Mouse (Mus musculus) neural tube, embryonic 14.5 days (tissue): Measurements from ENCODE around the gene Kcnd3. TPM values are rescaled to one million over a fixed set of nuclear protein-coding genes. Genes with fewer than 3 reads are reported as not detected.
"Not testable (repeated sequence)": the region's sequence is repeated elsewhere in the genome, so short reads cannot be mapped to it uniquely, and the experiment has no call there.

ENCODE experiments used
- ATAC-seq: fragments of 200-750 bp; cut with Nextera tagmentation; 2 replicates; pipeline ENCODE4 v1.8.0; 2017; ENCODE audit warnings: low read depth, mild to moderate bottlenecking, moderate TSS enrichment, moderate library complexity
- H3K27ac ChIP-seq: fragments of 300-500 bp; sonication (generic); 2 replicates; pipeline ENCODE4 v1.5.1; 2014; ENCODE audit warnings: low read depth, mild to moderate bottlenecking, control low read depth, low read length, moderate library complexity, mixed read lengths
- H3K27me3 ChIP-seq: fragments of 300-500 bp; sonication (generic); 2 replicates; pipeline ENCODE4 v1.6.1; 2014; ENCODE audit warnings: low read length; ENCODE audit not compliant: control insufficient read depth, insufficient read depth
- H3K36me3 ChIP-seq: fragments of 300-500 bp; sonication (generic); 2 replicates; pipeline ENCODE4 v1.6.1; 2014; ENCODE audit warnings: low read length, mixed read lengths; ENCODE audit not compliant: control insufficient read depth, insufficient read depth
- H3K4me1 ChIP-seq: fragments of 300-500 bp; sonication (generic); 2 replicates; pipeline ENCODE4 v1.6.1; 2014; ENCODE audit warnings: low read length; ENCODE audit not compliant: control insufficient read depth, insufficient read depth
- H3K4me2 ChIP-seq: fragments of 300-500 bp; sonication (generic); 2 replicates; pipeline ENCODE4 v1.6.1; 2014; ENCODE audit warnings: mild to moderate bottlenecking, low read depth, low read length, control low read depth
- H3K4me3 ChIP-seq: fragments of 300-500 bp; sonication (generic); 2 replicates; pipeline ENCODE4 v1.5.1; 2014; ENCODE audit warnings: low read depth, low read length, control low read depth, mixed read lengths
- H3K9ac ChIP-seq: fragments of 300-500 bp; sonication (generic); replicated peaks from 2 replicates; pipeline ENCODE4 v1.6.1; 2014; ENCODE audit warnings: low read depth, mild to moderate bottlenecking, control low read depth, low read length, mixed read lengths
- H3K9me3 ChIP-seq: fragments of 300-500 bp; sonication (generic); 2 replicates; pipeline ENCODE4 v1.6.1; 2016; ENCODE audit warnings: low read length; ENCODE audit not compliant: control insufficient read depth
- WGBS: fragments of 180-500 bp; shearing (Covaris S2); extraction: QIAGEN DNeasy Blood & Tissue Kit; methylation state at CpG from one replicate; pipeline ENCODE4 v1.1.7; 2014; 5-methylcytosine and 5-hydroxymethylcytosine counted together
- polyA plus RNA-seq: library from polyadenylated mRNA; unstranded; fragments of >200 nt; fragmentation: Nextera tagmentation; extraction: Ambion mirVana; gene quantifications from 2 replicates; pipeline ENCODE4 v1.2.1, GENCODE M21; 2014

Gene Kcnd3
- polyA plus RNA-seq, 1 experiment from 2014 or later, result 11.6 TPM

GRCm38 (mm10) chr3:105697148-105697441 is 245.0 kb downstream of the Kcnd3 start:
- peaks cover 14% of the 10 kb centered on the region; the same call in 1 of the 2 replicates for H3K4me1 ChIP-seq
- no peak overlapping the region for H3K4me2 ChIP-seq
- WGBS, result 70% methylated on average over 5 of the region's 5 CpGs
- no peak overlapping the region for H3K27ac ChIP-seq
- no peak overlapping the region for H3K9ac ChIP-seq
- H3K9me3 ChIP-seq, result no peaks in the 10 kb centered on the region
- H3K4me3 ChIP-seq, result no peak overlapping the region
- H3K27me3 ChIP-seq, result no peaks in the 10 kb centered on the region
- H3K36me3 ChIP-seq, result no peaks in the 10 kb centered on the region
- no peak for ATAC-seq

- Histone ChIP-seq H3K4me3 (no peak overlapping the region), H3K9me3 (no peaks in the 10 kb centered on the region), H3K36me3 (no peaks in the 10 kb centered on the region), H3K27me3 (no peaks in the 10 kb centered on the region), H3K27ac (no peak overlapping the region), H3K9ac (no peak overlapping the region), H3K4me1 (peaks cover 14% of the 10 kb centered on the region; the same call in 1 of the 2 replicates), H3K4me2 (no peak overlapping the region)
- no peak for ATAC-seq
- 95% methylated on average over 1 of the region's 1 CpGs for WGBS
Observed at GRCm38 (mm10) chr3:105698311-105698710, 246.2 kb downstream of the Kcnd3 start.

- WGBS, result 64% methylated on average over 3 of the region's 3 CpGs
- Histone ChIP-seq H3K27ac (no peak overlapping the region), H3K36me3 (no peaks in the 10 kb centered on the region), H3K9ac (no peak overlapping the region), H3K4me2 (no peak overlapping the region), H3K4me1 (peaks cover 14% of the 10 kb centered on the region; the same call in 1 of the 2 replicates), H3K4me3 (no peak overlapping the region), H3K27me3 (no peaks in the 10 kb centered on the region), H3K9me3 (no peaks in the 10 kb centered on the region)
- ATAC-seq, result no peak
Observed at GRCm38 (mm10) chr3:105699241-105699933, 247.3 kb downstream of the Kcnd3 start.

GRCm38 (mm10) chr3:105700786-105701185 is 248.7 kb downstream of the Kcnd3 start:
- H3K27ac ChIP-seq, H3K4me3 ChIP-seq, H3K36me3 ChIP-seq, H3K9ac ChIP-seq, H3K4me2 ChIP-seq, H3K27me3 ChIP-seq, H3K9me3 ChIP-seq, ATAC-seq: not testable (repeated sequence)
- peaks cover 18% of the 10 kb centered on the region for H3K4me1 ChIP-seq
- WGBS, result 65% methylated on average over 1 of the region's 1 CpGs

GRCm38 (mm10) chr3:105701399-105701798 is 249.3 kb downstream of the Kcnd3 start:
- Histone ChIP-seq H3K27me3 (no peaks in the 10 kb centered on the region), H3K4me1 (peaks cover 12% of the 10 kb centered on the region), H3K36me3 (no peaks in the 10 kb centered on the region), H3K4me2 (no peak overlapping the region), H3K9ac (no peak overlapping the region), H3K27ac (no peak overlapping the region), H3K9me3 (no peaks in the 10 kb centered on the region), H3K4me3 (no peak overlapping the region)
- no peak for ATAC-seq
- WGBS, result 72% methylated on average over 5 of the region's 5 CpGs

GRCm38 (mm10) chr3:105703571-105703970 is 251.4 kb downstream of the Kcnd3 start:
- Histone ChIP-seq H3K4me1 (peaks cover 6% of the 10 kb centered on the region; the same call in 1 of the 2 replicates), H3K4me2 (no peak overlapping the region), H3K36me3 (no peaks in the 10 kb centered on the region), H3K27ac (no peak overlapping the region), H3K4me3 (no peak overlapping the region), H3K9ac (no peak overlapping the region), H3K9me3 (no peaks in the 10 kb centered on the region), H3K27me3 (0 out of 2 replicates have a peak, but pooled peaks cover 2% of the 10 kb centered on the region)
- no peak for ATAC-seq
- WGBS, result 47% methylated on average over 6 of the region's 6 CpGs

- Histone ChIP-seq H3K4me3 (peak within 1 kb of the TSS; percentile 37), H3K4me2 (peak within 1 kb of the TSS; percentile 92), H3K27ac (no peak within 1 kb of the TSS), H3K4me1 (peaks cover 6% of the 10 kb centered on the region; the same call in 1 of the 2 replicates), H3K27me3 (0 out of 2 replicates have a peak, but pooled peaks cover 2% of the 10 kb centered on the region), H3K9ac (peak within 1 kb of the TSS; percentile 52), H3K9me3 (no peaks in the 10 kb centered on the region), H3K36me3 (no peaks in the 10 kb centered on the region)
- peak; percentile 97 for ATAC-seq
- 3% methylated on average over 38 of the region's 43 CpGs for WGBS
Observed at GRCm38 (mm10) chr3:105704031-105705008, 252.2 kb downstream of the Kcnd3 start, which contains the start of gene Inka2. Gene Inka2 (plus strand): TSS chr3:105704599.

GRCm38 (mm10) chr3:105705061-105705549 is 253.0 kb downstream of the Kcnd3 start:
- Histone ChIP-seq H3K9ac (peak overlapping the region; percentile 52), H3K27me3 (0 out of 2 replicates have a peak, but pooled peaks cover 2% of the 10 kb centered on the region), H3K4me1 (peaks cover 6% of the 10 kb centered on the region; the same call in 1 of the 2 replicates), H3K9me3 (no peaks in the 10 kb centered on the region), H3K36me3 (no peaks in the 10 kb centered on the region), H3K4me2 (peak overlapping the region; percentile 92), H3K4me3 (peak overlapping the region; percentile 37), H3K27ac (no peak overlapping the region)
- under 1% methylated on average over 28 of the region's 28 CpGs for WGBS
- ATAC-seq, result peak; percentile 63
